Mouse (Mus musculus): ENCODE results near the gene Tle1. TPM values are rescaled to one million over a fixed set of nuclear protein-coding genes. Genes with fewer than 3 reads are reported as not detected.

Tle1 gene
- polyA plus RNA-seq (2015; fragmentation: Nextera tagmentation; extraction: Ambion mirVana): 38.2 and 40.0 TPM in 2 replicates

GRCm38 (mm10) chr4:72200559-72201409 lies at the start of gene Tle1:
Gene Tle1 (minus strand): TSS chr4:72200919.
- Histone ChIP-seq H3K9me3 (no peaks in the 10 kb centered on the region), H3K27me3 (peaks cover 8% of the 10 kb centered on the region), H3K9ac (replicated peaks) (peak within 1 kb of the TSS; percentile 82), H3K36me3 (no peaks in the 10 kb centered on the region), H3K4me1 (peaks cover 58% of the 10 kb centered on the region), H3K4me3 (peak within 1 kb of the TSS; percentile 97), H3K27ac (replicated peaks) (peak within 1 kb of the TSS; percentile 96), H3K4me2 (replicated peaks) (peak within 1 kb of the TSS; percentile 86)
- under 1% methylated on average over 107 of the region's 107 CpGs for WGBS
- ATAC-seq (replicated peaks): peak; percentile 96

GRCm38 (mm10) chr4:72233584-72234219 lies 33.0 kb upstream of the Tle1 start:
- Histone ChIP-seq H3K27ac (replicated peaks) (no peak overlapping the region), H3K9ac (replicated peaks) (no peak overlapping the region), H3K4me3 (no peak overlapping the region), H3K36me3 (no peaks in the 10 kb centered on the region), H3K4me1 (no peaks in the 10 kb centered on the region), H3K9me3 (no peaks in the 10 kb centered on the region), H3K27me3 (no peaks in the 10 kb centered on the region), H3K4me2 (replicated peaks) (no peak overlapping the region)
- 9% methylated on average over 4 of the region's 4 CpGs for WGBS
- no peak; the same call in 1 of the 2 replicates for ATAC-seq (replicated peaks)

GRCm38 (mm10) chr4:72232206-72232605 lies 31.5 kb upstream of the Tle1 start:
- Histone ChIP-seq H3K9ac (replicated peaks) (no peak overlapping the region), H3K9me3 (no peaks in the 10 kb centered on the region), H3K27me3 (no peaks in the 10 kb centered on the region), H3K27ac (replicated peaks) (no peak overlapping the region), H3K36me3 (no peaks in the 10 kb centered on the region), H3K4me2 (replicated peaks) (no peak overlapping the region), H3K4me3 (no peak overlapping the region), H3K4me1 (no peaks in the 10 kb centered on the region)
- ATAC-seq (replicated peaks): no peak
- WGBS: 93% methylated on average over 3 of the region's 3 CpGs

GRCm38 (mm10) chr4:72230832-72231231 lies 30.1 kb upstream of the Tle1 start:
- Histone ChIP-seq H3K9me3 (no peaks in the 10 kb centered on the region), H3K27ac (replicated peaks) (no peak overlapping the region), H3K36me3 (no peaks in the 10 kb centered on the region), H3K4me2 (replicated peaks) (no peak overlapping the region), H3K9ac (replicated peaks) (no peak overlapping the region), H3K4me1 (no peaks in the 10 kb centered on the region), H3K27me3 (no peaks in the 10 kb centered on the region), H3K4me3 (no peak overlapping the region)
- ATAC-seq (replicated peaks): no peak

GRCm38 (mm10) chr4:72221629-72222028 lies 20.9 kb upstream of the Tle1 start:
- ATAC-seq (replicated peaks): no peak
- H3K27me3 ChIP-seq: no peaks in the 10 kb centered on the region
- H3K4me2 ChIP-seq (replicated peaks): no peak overlapping the region
- no peaks in the 10 kb centered on the region for H3K36me3 ChIP-seq
- H3K27ac ChIP-seq (replicated peaks): no peak overlapping the region
- no peak overlapping the region for H3K9ac ChIP-seq (replicated peaks)
- no peaks in the 10 kb centered on the region for H3K9me3 ChIP-seq
- H3K4me1 ChIP-seq: no peaks in the 10 kb centered on the region
- H3K4me3 ChIP-seq: no peak overlapping the region
- 87% methylated on average over 3 of the region's 3 CpGs for WGBS

GRCm38 (mm10) chr4:72204420-72205045 lies 3.8 kb upstream of the Tle1 start:
- no peak for ATAC-seq (replicated peaks)
- Histone ChIP-seq H3K36me3 (no peaks in the 10 kb centered on the region), H3K4me1 (peaks cover 29% of the 10 kb centered on the region), H3K9ac (replicated peaks) (no peak overlapping the region), H3K27me3 (peaks cover 28% of the 10 kb centered on the region), H3K9me3 (no peaks in the 10 kb centered on the region), H3K4me3 (no peak overlapping the region), H3K27ac (replicated peaks) (no peak overlapping the region), H3K4me2 (replicated peaks) (0 out of 2 replicates have a peak overlapping the region, but pooled peaks have one; percentile 86)
- 12% methylated on average over 6 of the region's 6 CpGs for WGBS

- no peak for ATAC-seq (replicated peaks)
- Histone ChIP-seq H3K4me1 (peaks cover 54% of the 10 kb centered on the region), H3K27me3 (peaks cover 14% of the 10 kb centered on the region), H3K4me2 (replicated peaks) (peak overlapping the region; percentile 86), H3K9ac (replicated peaks) (peak overlapping the region; percentile 41), H3K9me3 (no peaks in the 10 kb centered on the region), H3K36me3 (no peaks in the 10 kb centered on the region), H3K27ac (replicated peaks) (peak overlapping the region; percentile 96), H3K4me3 (peak overlapping the region; percentile 97)
- WGBS: under 1% methylated on average over 24 of the region's 24 CpGs
Measured at GRCm38 (mm10) chr4:72201521-72201991, 837 bp upstream of the Tle1 start.

GRCm38 (mm10) chr4:72199571-72200558 lies 854 bp downstream of the Tle1 start:
- peak overlapping the region; percentile 82 for H3K9ac ChIP-seq (replicated peaks)
- H3K4me3 ChIP-seq: peak overlapping the region; percentile 97
- no peaks in the 10 kb centered on the region for H3K27me3 ChIP-seq
- peaks cover 60% of the 10 kb centered on the region for H3K4me1 ChIP-seq
- H3K36me3 ChIP-seq: no peaks in the 10 kb centered on the region
- H3K4me2 ChIP-seq (replicated peaks): peak overlapping the region; percentile 86
- no peaks in the 10 kb centered on the region for H3K9me3 ChIP-seq
- ATAC-seq (replicated peaks): peak; percentile 1; the same call in 1 of the 2 replicates
- H3K27ac ChIP-seq (replicated peaks): peak overlapping the region; percentile 96
- under 1% methylated on average over 99 of the region's 103 CpGs for WGBS

- Histone ChIP-seq H3K4me2 (replicated peaks) (peak overlapping the region; percentile 86), H3K4me3 (peak overlapping the region; percentile 97), H3K9ac (replicated peaks) (peak overlapping the region; percentile 82), H3K4me1 (peaks cover 61% of the 10 kb centered on the region), H3K27ac (replicated peaks) (peak overlapping the region; percentile 96), H3K36me3 (no peaks in the 10 kb centered on the region), H3K27me3 (no peaks in the 10 kb centered on the region), H3K9me3 (no peaks in the 10 kb centered on the region)
- under 1% methylated on average over 22 of the region's 22 CpGs for WGBS
- ATAC-seq (replicated peaks): peak; percentile 32
Measured at GRCm38 (mm10) chr4:72198877-72199411, 1.8 kb downstream of the Tle1 start.

- ATAC-seq (replicated peaks): no peak
- peak overlapping the region; percentile 86 for H3K4me2 ChIP-seq (replicated peaks)
- H3K27me3 ChIP-seq: no peaks in the 10 kb centered on the region
- no peaks in the 10 kb centered on the region for H3K36me3 ChIP-seq
- no peaks in the 10 kb centered on the region for H3K9me3 ChIP-seq
- WGBS: 6% methylated on average over 7 of the region's 7 CpGs
- H3K4me1 ChIP-seq: peaks cover 66% of the 10 kb centered on the region
- peak overlapping the region; percentile 97 for H3K4me3 ChIP-seq
- H3K9ac ChIP-seq (replicated peaks): peak overlapping the region; percentile 82
- H3K27ac ChIP-seq (replicated peaks): peak overlapping the region; percentile 96; the same call in 1 of the 2 replicates
Measured at GRCm38 (mm10) chr4:72197888-72198605, 2.7 kb downstream of the Tle1 start.
